Mouse (Mus musculus) intestine, embryonic 15.5 days (tissue): ENCODE measurements at regions not wholly inside any gene's neighbourhood (a gene's known extent, or its start where the extent isn't known, plus 50 kb on each side); places are given as distances from the start of the nearest gene placed in this dataset.
A peak's percentile ranks its signal among the peaks of the same experiment; 100 is the strongest.
"Not testable (repeated sequence)": the region's sequence is repeated elsewhere in the genome, so short reads cannot be mapped to it uniquely, and the experiment has no call there.

ENCODE experiments used
- ATAC-seq: fragments of 200-750 bp; cut with Nextera tagmentation; 2 replicates; pipeline ENCODE4 v1.8.0; 2017; ENCODE audit warnings: moderate TSS enrichment, moderate library complexity
- H3K27ac ChIP-seq: fragments of 300-500 bp; sonication (generic); 2 replicates; pipeline ENCODE4 v1.5.1; 2015; ENCODE audit warnings: mild to moderate bottlenecking, inconsistent platforms
- H3K27me3 ChIP-seq: fragments of 300-500 bp; sonication (generic); replicated peaks from 2 replicates; pipeline ENCODE4 v1.6.1; 2015; ENCODE audit warnings: inconsistent platforms
- H3K36me3 ChIP-seq: fragments of 300-500 bp; sonication (generic); 2 replicates; pipeline ENCODE4 v1.6.1; 2015; ENCODE audit warnings: inconsistent platforms
- H3K4me1 ChIP-seq: fragments of 300-500 bp; sonication (generic); replicated peaks from 2 replicates; pipeline ENCODE4 v1.6.1; 2015; ENCODE audit warnings: inconsistent platforms
- H3K4me2 ChIP-seq: fragments of 300-500 bp; sonication (generic); replicated peaks from 2 replicates; pipeline ENCODE4 v1.6.1; 2015; ENCODE audit warnings: mild to moderate bottlenecking, inconsistent platforms
- H3K4me3 ChIP-seq: fragments of 300-500 bp; sonication (generic); replicated peaks from 2 replicates; pipeline ENCODE4 v1.5.1; 2015; ENCODE audit warnings: inconsistent platforms
- H3K9ac ChIP-seq: fragments of 300-500 bp; sonication (generic); 2 replicates; pipeline ENCODE4 v1.6.1; 2015; ENCODE audit warnings: inconsistent platforms
- H3K9me3 ChIP-seq: fragments of 300-500 bp; sonication (generic); 2 replicates; pipeline ENCODE4 v1.6.1; 2016; ENCODE audit warnings: inconsistent platforms
- WGBS: fragments of 180-500 bp; shearing (Covaris S2); methylation state at CpG from one replicate; pipeline ENCODE4 v1.1.7; 2015; 5-methylcytosine and 5-hydroxymethylcytosine counted together

- not testable (repeated sequence) for H3K9me3 ChIP-seq, H3K4me3 ChIP-seq, H3K9ac ChIP-seq, H3K4me1 ChIP-seq, ATAC-seq, H3K27ac ChIP-seq, H3K36me3 ChIP-seq, H3K27me3 ChIP-seq, H3K4me2 ChIP-seq
- 96% methylated on average over 2 of the region's 2 CpGs for WGBS
These were observed 514.1 kb upstream of the Mms22l start for GRCm38 (mm10) chr4:23982193-23982592.

GRCm38 (mm10) chr4:23982790-23983451 is 513.3 kb upstream of the Mms22l start:
- Histone ChIP-seq H3K27me3 (no peaks in the 10 kb centered on the region), H3K9ac (no peak overlapping the region), H3K27ac (no peak overlapping the region), H3K36me3 (no peaks in the 10 kb centered on the region), H3K4me1 (no peaks in the 10 kb centered on the region), H3K4me3 (no peak overlapping the region), H3K9me3 (no peaks in the 10 kb centered on the region), H3K4me2 (peak overlapping the region; percentile 39; the same call in 1 of the 2 replicates)
- 31% methylated on average over 13 of the region's 13 CpGs for WGBS
- ATAC-seq: peak; percentile 73

GRCm38 (mm10) chr4:23983452-23983805 is 512.8 kb upstream of the Mms22l start:
- no peak overlapping the region for H3K27ac ChIP-seq
- no peaks in the 10 kb centered on the region for H3K27me3 ChIP-seq
- ATAC-seq: no peak
- WGBS: 22% methylated on average over 8 of the region's 8 CpGs
- H3K4me2 ChIP-seq: peak overlapping the region; percentile 39; the same call in 1 of the 2 replicates
- H3K4me3 ChIP-seq: no peak overlapping the region
- no peaks in the 10 kb centered on the region for H3K9me3 ChIP-seq
- H3K36me3 ChIP-seq: no peaks in the 10 kb centered on the region
- H3K4me1 ChIP-seq: no peaks in the 10 kb centered on the region
- H3K9ac ChIP-seq: no peak overlapping the region

GRCm38 (mm10) chr4:23984005-23984404 is 512.2 kb upstream of the Mms22l start:
- no peak overlapping the region for H3K4me2 ChIP-seq
- H3K9me3 ChIP-seq: no peaks in the 10 kb centered on the region
- H3K9ac ChIP-seq: no peak overlapping the region
- no peak overlapping the region for H3K27ac ChIP-seq
- no peaks in the 10 kb centered on the region for H3K36me3 ChIP-seq
- no peaks in the 10 kb centered on the region for H3K4me1 ChIP-seq
- H3K4me3 ChIP-seq: no peak overlapping the region
- H3K27me3 ChIP-seq: no peaks in the 10 kb centered on the region
- WGBS: 84% methylated on average over 3 of the region's 3 CpGs
- no peak for ATAC-seq

- Histone ChIP-seq H3K4me2 (no peak overlapping the region), H3K9ac (no peak overlapping the region), H3K36me3 (no peaks in the 10 kb centered on the region), H3K27me3 (no peaks in the 10 kb centered on the region), H3K4me1 (no peaks in the 10 kb centered on the region), H3K27ac (no peak overlapping the region), H3K4me3 (no peak overlapping the region), H3K9me3 (no peaks in the 10 kb centered on the region)
- 76% methylated on average over 4 of the region's 4 CpGs for WGBS
- no peak for ATAC-seq
These were observed 510.3 kb upstream of the Mms22l start for GRCm38 (mm10) chr4:23985956-23986355.

GRCm38 (mm10) chr4:23993823-23994222 is 502.4 kb upstream of the Mms22l start:
- H3K36me3 ChIP-seq: no peaks in the 10 kb centered on the region
- no peak overlapping the region for H3K4me3 ChIP-seq
- no peak overlapping the region for H3K27ac ChIP-seq
- no peak for ATAC-seq
- no peak overlapping the region for H3K9ac ChIP-seq
- 39% methylated on average over 3 of the region's 3 CpGs for whole genome bisulfite sequencing
- H3K4me2 ChIP-seq: no peak overlapping the region
- no peaks in the 10 kb centered on the region for H3K27me3 ChIP-seq
- no peaks in the 10 kb centered on the region for H3K9me3 ChIP-seq
- no peaks in the 10 kb centered on the region for H3K4me1 ChIP-seq

- H3K9ac ChIP-seq: no peak overlapping the region
- H3K27me3 ChIP-seq: no peaks in the 10 kb centered on the region
- no peak overlapping the region for H3K4me2 ChIP-seq
- no peaks in the 10 kb centered on the region for H3K4me1 ChIP-seq
- no peak overlapping the region for H3K4me3 ChIP-seq
- WGBS: 44% methylated on average over 4 of the region's 4 CpGs
- H3K9me3 ChIP-seq: no peaks in the 10 kb centered on the region
- H3K36me3 ChIP-seq: no peaks in the 10 kb centered on the region
- H3K27ac ChIP-seq: no peak overlapping the region
- no peak for ATAC-seq
These were observed 501.8 kb upstream of the Mms22l start for GRCm38 (mm10) chr4:23994261-23994965.

GRCm38 (mm10) chr4:24006257-24006955 is 489.8 kb upstream of the Mms22l start:
- H3K27me3 ChIP-seq: no peaks in the 10 kb centered on the region
- H3K27ac ChIP-seq: no peak overlapping the region
- no peaks in the 10 kb centered on the region for H3K4me1 ChIP-seq
- no peak overlapping the region for H3K4me3 ChIP-seq
- WGBS: 55% methylated on average over 2 of the region's 2 CpGs
- ATAC-seq: no peak
- no peaks in the 10 kb centered on the region for H3K9me3 ChIP-seq
- no peak overlapping the region for H3K9ac ChIP-seq
- no peaks in the 10 kb centered on the region for H3K36me3 ChIP-seq
- no peak overlapping the region for H3K4me2 ChIP-seq

GRCm38 (mm10) chr4:24019178-24020104 is 476.8 kb upstream of the Mms22l start:
- WGBS: 63% methylated on average over 11 of the region's 11 CpGs
- Histone ChIP-seq H3K9me3 (no peaks in the 10 kb centered on the region), H3K27me3 (no peaks in the 10 kb centered on the region), H3K4me2 (no peak overlapping the region), H3K36me3 (no peaks in the 10 kb centered on the region), H3K9ac (no peak overlapping the region), H3K27ac (no peak overlapping the region), H3K4me3 (no peak overlapping the region), H3K4me1 (no peaks in the 10 kb centered on the region)
- 0 out of 2 replicates have a peak, but pooled peaks have one; percentile 36 for ATAC-seq
